Mouse (Mus musculus): Measurements from ENCODE around the gene Trim56.

Gene Trim56

DNA sequence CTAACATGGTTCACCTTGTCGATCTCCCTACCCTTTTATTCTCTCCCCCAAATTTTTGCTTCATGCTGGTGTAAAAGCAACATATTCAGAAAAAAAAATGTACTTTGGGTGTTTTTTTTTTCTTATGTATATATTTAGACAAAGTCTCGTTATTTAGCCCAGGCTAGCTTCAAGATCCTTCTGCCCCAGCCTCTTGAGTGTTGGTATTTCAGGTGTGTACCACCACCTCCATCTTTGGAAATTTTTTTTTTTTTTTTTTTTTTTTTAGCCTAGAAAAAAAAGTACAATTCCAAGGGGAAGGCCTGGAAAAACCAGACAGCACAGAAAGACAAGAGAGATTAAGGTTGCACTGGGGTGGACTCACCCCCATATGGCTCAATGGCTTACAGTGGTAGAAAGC, 978 bp upstream of the Trim56 start:
- ChIA-PET CTCF (interaction anchor here in 3 of 4 experiments (0.6 to 1.2 kb wide), 4 partner anchors 15 to 81 kb away, joined by 3 to 9 read pairs (median 4); no protein-coding TSS in a partner anchor), POLR2A (interaction anchor here in 2 of 4 experiments (0.7 kb wide), 3 partner anchors 48 to 529 kb away, joined by 4 to 5 read pairs (median 4); no protein-coding TSS in a partner anchor)

- POLR2A ChIA-PET: interaction anchor here (0.6 to 2.3 kb wide), 12 partner anchors 10 to 1075 kb away, joined by 3 to 9 read pairs (median 4); partner anchors contain the start of genes Fis1 (in 1 of the 4), Plod3 (in 1 of the 4) and Znhit1 (in 1 of the 4)
- CTCF ChIA-PET: interaction anchor here in 3 of 4 experiments (0.6 to 2.2 kb wide), 8 partner anchors 8 to 172 kb away, joined by 3 to 10 read pairs (median 4); partner anchors contain the start of gene Ache (in 1 of the 3)
These were observed 983 bp downstream of the Trim56 start for GRCm38 (mm10) chr5:137114891-137115561.

DNA sequence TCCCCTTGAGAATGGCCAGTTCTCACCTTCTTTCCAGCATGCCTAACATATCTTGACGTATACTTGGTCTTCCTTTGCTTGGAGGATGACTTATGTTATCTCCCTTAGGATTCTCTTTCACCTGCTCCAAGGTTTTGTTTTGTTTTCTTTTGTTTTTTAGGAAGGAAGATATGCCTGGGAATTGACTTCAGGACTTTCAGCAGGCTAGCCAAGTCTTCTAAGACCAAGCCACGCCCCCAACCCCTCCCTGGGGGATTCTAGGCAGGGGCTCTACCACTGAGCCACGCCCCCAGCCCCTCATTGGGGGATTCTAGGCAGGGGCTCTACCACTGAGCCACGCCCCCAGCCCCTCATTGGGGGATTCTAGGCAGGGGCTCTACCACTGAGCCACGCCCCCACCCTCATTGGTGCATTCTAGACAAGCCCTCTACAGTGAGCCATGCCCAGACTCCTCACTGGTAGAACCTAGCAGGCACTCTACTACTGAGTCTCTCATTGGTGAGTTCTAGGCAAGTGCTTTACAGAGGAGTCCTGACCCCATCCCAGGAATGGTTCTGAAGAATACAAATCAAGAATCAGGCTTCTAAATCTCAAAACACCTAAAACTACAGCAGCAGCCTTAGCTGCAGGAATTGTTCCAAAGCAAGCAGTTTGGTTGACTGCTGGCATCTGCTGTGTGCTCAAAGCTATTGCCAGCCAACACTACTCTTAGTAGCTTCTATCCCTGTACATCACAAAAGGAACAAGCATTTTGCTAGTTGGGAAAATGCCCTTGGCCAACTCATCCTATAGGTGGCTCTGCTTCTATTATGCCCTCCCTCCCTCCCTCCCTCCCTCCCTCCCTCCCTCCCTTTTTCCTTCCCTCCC, 4.2 kb downstream of the Trim56 start:
- POLR2A ChIA-PET: interaction anchor here in 2 of 4 experiments (0.6 to 1.1 kb wide), 3 partner anchors 11 to 178 kb away, joined by 3 to 4 read pairs (median 4); no protein-coding TSS in a partner anchor
- CTCF ChIA-PET: interaction anchor here in 1 of 4 experiments (0.8 to 0.9 kb wide), 2 partner anchors 82 to 135 kb away, joined by 3 to 4 read pairs; no protein-coding TSS in a partner anchor

GRCm38 (mm10) chr5:137110863-137111262, 5.1 kb downstream of the Trim56 start:
- ChIA-PET POLR2A (interaction anchor here in 1 of 4 experiments (1.7 kb wide), 1 partner anchor 11 kb away, joined by 3 read pairs; no protein-coding TSS in a partner anchor), CTCF (no interaction called here)

GRCm38 (mm10) chr5:137109941-137110593, 5.9 kb downstream of the Trim56 start:
- POLR2A ChIA-PET: interaction anchor here in 2 of 4 experiments (0.6 to 1.7 kb wide), 5 partner anchors 12 to 198 kb away, joined by 3 to 5 read pairs (median 3); partner anchors contain the start of genes Fis1 (in 1 of the 2) and Srrt (in 1 of the 2)
- CTCF ChIA-PET: interaction anchor here in 2 of 4 experiments (0.7 to 0.8 kb wide), 2 partner anchors 13 to 100 kb away, joined by 3 read pairs; no protein-coding TSS in a partner anchor

DNA sequence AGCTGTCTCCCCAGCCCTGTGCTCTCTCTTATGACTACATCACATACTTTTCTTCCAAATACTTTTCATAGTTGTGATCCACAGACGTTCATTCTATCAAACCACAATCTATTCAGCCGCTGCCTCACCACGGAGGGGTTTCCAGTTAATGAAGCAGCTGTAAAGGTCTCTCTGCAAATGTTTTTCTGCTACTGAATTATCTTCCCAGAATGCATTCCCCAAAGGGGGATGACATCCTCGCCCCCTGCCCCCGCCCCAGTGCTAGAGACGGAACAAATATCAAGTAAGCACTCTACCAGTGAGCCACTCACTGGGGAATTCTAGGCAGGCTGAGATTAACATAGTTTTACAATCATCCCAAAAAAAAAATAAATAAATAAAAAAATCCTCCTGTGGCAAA, 7.9 kb downstream of the Trim56 start:
- ChIA-PET POLR2A (no interaction called here), CTCF (interaction anchor here in 2 of 4 experiments (0.6 kb wide), 2 partner anchors 37 to 53 kb away, joined by 3 to 6 read pairs; no protein-coding TSS in a partner anchor)

GRCm38 (mm10) chr5:137107670-137108069, 8.3 kb downstream of the Trim56 start:
- POLR2A ChIA-PET: no interaction called here

GRCm38 (mm10) chr5:137107024-137107423, 9.0 kb downstream of the Trim56 start:
- ChIA-PET POLR2A (interaction anchor here in 2 of 4 experiments (0.7 to 1.1 kb wide), 2 partner anchors 19 to 32 kb away, joined by 3 to 4 read pairs; no protein-coding TSS in a partner anchor), CTCF (interaction anchor here in 2 of 4 experiments (0.7 to 1.1 kb wide), 4 partner anchors 77 to 171 kb away, joined by 3 to 5 read pairs (median 3); no protein-coding TSS in a partner anchor)

More at GRCm38 (mm10) chr5:137107670-137108069, 8.3 kb downstream of the Trim56 start:
- CTCF ChIA-PET: interaction anchor here in 1 of 4 experiments (0.6 kb wide), 1 partner anchor 36 kb away, joined by 6 read pairs; no protein-coding TSS in a partner anchor

DNA sequence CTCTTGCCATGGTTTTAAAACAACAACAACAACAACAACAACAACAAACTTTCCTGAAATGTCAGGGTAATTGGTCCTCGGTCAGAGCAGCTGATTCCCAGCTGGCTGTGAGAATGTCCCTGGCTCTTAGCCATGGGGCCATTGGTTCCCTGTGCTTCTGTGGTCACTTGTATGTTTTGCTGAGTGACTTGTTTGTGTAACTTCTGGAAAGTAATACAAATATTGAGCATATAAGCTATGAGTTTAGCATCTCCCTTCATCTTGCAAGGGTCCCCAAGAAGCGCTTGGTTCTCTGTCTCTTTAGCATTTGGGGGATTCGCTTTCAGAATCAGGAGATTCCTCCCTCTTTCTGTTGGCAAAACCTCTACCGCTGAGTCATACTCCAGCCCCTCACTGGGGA, 9.6 kb downstream of the Trim56 start:
- ChIA-PET POLR2A (interaction anchor here in 2 of 4 experiments (0.7 to 1.1 kb wide), 2 partner anchors 19 to 31 kb away, joined by 3 to 4 read pairs; no protein-coding TSS in a partner anchor), CTCF (interaction anchor here in 3 of 4 experiments (0.6 to 1.1 kb wide), 6 partner anchors 76 to 564 kb away, joined by 3 to 14 read pairs (median 3); no protein-coding TSS in a partner anchor)

DNA sequence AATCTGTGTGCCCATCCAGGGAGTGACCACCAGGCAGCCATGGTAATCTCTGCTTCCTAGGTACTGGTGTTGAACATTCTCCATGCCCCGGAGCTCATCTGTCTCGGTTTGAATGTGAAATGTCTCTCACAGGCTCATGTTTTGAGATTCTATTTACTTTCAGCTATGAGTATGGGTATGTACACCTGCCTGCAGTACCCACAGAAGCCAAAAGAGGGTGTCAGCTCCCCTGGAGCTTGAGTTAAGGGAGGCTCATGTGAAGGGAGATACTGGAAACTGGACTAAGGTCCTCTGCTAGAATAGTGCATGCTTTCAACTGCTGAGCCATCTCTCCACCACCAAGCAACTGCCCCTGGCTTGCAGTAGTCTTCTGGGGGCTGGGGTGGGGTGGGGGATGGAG, 12.0 kb downstream of the Trim56 start:
- POLR2A ChIA-PET: interaction anchor here in 2 of 4 experiments (0.7 to 2.0 kb wide), 16 partner anchors 9 to 199 kb away, joined by 3 to 9 read pairs (median 4); partner anchors contain the start of genes Ap1s1 (in 1 of the 2), Fis1 (in 1 of the 2), Plod3 (in 1 of the 2) and Serpine1 (in 1 of the 2)
- CTCF ChIA-PET: interaction anchor here (0.6 to 2.7 kb wide), 30 partner anchors 8 to 472 kb away, joined by 3 to 11 read pairs (median 3); partner anchors contain the start of genes Ache (in 1 of the 4), Cldn15 (in 1 of the 4), Col26a1 (in 1 of the 4) and Ift22 (in 1 of the 4)

DNA sequence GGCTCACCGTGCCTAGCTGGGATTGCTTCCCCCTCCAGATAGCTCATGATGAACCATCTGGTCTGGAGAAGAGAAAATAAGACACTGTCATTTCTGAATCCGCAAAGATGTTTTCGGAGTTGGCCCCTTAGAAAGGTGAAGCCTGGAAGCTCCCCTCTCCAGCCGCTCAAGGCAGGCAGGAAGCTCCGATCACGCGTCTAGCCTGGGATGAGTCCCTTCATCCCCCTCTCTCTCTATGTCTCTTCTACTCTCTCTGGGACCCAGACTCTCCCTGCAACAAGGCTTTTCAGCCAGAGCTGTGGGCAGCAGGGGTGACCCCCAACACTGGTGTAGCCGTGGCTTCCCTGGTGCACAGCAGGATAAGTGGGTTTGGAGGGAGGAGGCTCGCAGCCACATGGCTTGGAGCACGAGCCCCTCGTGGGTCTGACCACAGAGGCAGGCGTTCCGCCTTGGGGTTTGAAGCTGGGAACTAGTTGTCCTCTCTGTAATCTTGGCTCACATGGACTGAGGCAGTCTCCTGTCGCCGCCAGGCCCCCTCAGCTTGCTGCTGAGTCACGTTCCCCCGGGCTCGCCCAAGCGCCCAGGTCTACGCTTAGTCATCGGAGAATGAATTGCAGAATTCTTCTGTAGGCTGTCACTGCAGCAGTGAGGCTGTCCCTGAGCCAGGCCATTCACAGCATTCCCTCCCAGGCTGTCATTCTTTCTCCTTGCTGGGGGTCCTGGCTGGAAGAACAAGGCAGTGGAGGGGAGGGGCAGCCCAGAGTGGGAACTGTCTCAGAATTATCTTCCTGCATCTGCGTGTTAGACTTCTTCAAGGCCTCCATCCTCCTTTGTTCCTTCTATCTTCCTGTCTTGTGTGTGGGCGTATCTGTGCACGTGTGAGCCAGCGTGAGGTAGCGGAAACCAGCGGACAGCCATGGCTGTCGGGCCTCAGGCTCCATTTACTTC, 13.2 kb downstream of the Trim56 start:
- ChIA-PET CTCF (interaction anchor here in 3 of 4 experiments (0.6 to 2.7 kb wide), 21 partner anchors 9 to 336 kb away, joined by 3 to 11 read pairs (median 4); partner anchors contain the start of genes Ache (in 1 of the 3) and Cldn15 (in 1 of the 3)), POLR2A (interaction anchor here (0.5 to 2.0 kb wide), 38 partner anchors 8 to 1092 kb away, joined by 3 to 8 read pairs (median 3); partner anchors contain the start of genes Ap1s1 (in 2 of the 4), Fis1 (in 2 of the 4), Serpine1 (in 2 of the 4) and Pop7 (in 1 of the 4))

- POLR2A ChIA-PET: interaction anchor here (0.6 to 2.0 kb wide), 28 partner anchors 11 to 400 kb away, joined by 3 to 7 read pairs (median 3); partner anchors contain the start of genes Ap1s1 (in 2 of the 4), Serpine1 (in 2 of the 4), Fis1 (in 1 of the 4) and Pop7 (in 1 of the 4)
- CTCF ChIA-PET: interaction anchor here in 3 of 4 experiments (0.7 to 2.7 kb wide), 12 partner anchors 9 to 173 kb away, joined by 3 to 11 read pairs (median 4); partner anchors contain the start of gene Cldn15 (in 1 of the 3)
These were observed 13.9 kb downstream of the Trim56 start for GRCm38 (mm10) chr5:137102078-137102477.

- ChIA-PET CTCF (no interaction called here), POLR2A (interaction anchor here in 1 of 4 experiments (0.7 kb wide), 1 partner anchor 55 kb away, joined by 3 read pairs; the partner anchor contains the start of gene Ap1s1)
These were observed 15.3 kb downstream of the Trim56 start for GRCm38 (mm10) chr5:137100660-137101059.

DNA sequence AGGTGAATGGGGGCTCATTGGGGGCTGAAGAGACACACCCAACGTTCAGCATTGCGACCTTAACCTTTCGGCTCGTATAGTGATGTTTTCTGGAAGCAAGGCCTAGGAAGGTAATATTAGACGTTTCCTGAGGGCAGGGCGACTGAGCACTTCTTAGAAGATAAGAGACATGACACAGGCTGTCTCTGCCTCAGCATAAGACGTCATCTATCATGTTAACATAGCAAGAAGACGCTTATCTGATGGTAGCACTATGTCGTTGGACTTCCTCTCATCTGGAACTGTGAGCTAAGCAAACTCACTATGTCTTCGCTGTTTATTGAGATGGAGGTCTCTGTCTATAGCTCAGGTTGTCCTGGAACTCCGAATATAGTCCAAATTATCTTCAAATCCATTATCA, 17.6 kb downstream of the Trim56 start:
- ChIA-PET POLR2A (interaction anchor here in 1 of 4 experiments (0.8 kb wide), 1 partner anchor 24 kb away, joined by 3 read pairs; no protein-coding TSS in a partner anchor), CTCF (interaction anchor here in 2 of 4 experiments (0.6 to 1.2 kb wide), 3 partner anchors 86 to 361 kb away, joined by 3 to 4 read pairs (median 4); no protein-coding TSS in a partner anchor)

DNA sequence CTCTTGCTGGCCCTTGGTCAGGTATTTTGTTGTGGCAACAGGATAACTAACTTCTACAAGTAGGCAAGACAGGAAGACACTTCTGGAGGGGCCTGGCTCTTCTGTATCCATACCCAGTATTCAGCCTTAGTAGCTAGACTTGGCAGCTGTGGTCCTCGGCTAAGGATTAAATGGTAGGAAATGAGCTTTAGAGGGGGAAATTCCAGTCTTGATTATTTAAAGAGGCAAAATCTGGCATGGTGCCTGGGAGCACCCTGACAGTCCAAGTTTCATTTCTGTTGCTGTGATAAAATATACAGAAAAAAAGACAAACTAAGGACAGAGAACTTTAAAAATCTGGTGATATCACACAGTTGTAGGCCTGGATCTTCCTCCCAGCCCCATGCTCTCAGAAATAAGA, 20.0 kb downstream of the Trim56 start:
- CTCF ChIA-PET: interaction anchor here in 1 of 4 experiments (1.4 kb wide), 1 partner anchor 8 kb away, joined by 4 read pairs; no protein-coding TSS in a partner anchor
- POLR2A ChIA-PET: interaction anchor here in 2 of 4 experiments (0.6 to 0.9 kb wide), 2 partner anchors 8 to 198 kb away, joined by 3 to 4 read pairs; no protein-coding TSS in a partner anchor
